Mouse (Mus musculus) thymus, postnatal 10 days (tissue): Measurements from ENCODE around the gene Papln.
A peak's percentile ranks its signal among the peaks of the same experiment; 100 is the strongest.

Experiments used
- DNase-seq, 2 experiments: peaks; one replicate each; pipeline ENCODE4 v3.0.0; 2021; ENCODE audit warnings: low spot score in 2 of 2

The Papln gene

GRCm38 (mm10) chr12:83767833-83768232 lies 4.4 kb downstream of the Papln start:
- DNase-seq, result no peak

DNA sequence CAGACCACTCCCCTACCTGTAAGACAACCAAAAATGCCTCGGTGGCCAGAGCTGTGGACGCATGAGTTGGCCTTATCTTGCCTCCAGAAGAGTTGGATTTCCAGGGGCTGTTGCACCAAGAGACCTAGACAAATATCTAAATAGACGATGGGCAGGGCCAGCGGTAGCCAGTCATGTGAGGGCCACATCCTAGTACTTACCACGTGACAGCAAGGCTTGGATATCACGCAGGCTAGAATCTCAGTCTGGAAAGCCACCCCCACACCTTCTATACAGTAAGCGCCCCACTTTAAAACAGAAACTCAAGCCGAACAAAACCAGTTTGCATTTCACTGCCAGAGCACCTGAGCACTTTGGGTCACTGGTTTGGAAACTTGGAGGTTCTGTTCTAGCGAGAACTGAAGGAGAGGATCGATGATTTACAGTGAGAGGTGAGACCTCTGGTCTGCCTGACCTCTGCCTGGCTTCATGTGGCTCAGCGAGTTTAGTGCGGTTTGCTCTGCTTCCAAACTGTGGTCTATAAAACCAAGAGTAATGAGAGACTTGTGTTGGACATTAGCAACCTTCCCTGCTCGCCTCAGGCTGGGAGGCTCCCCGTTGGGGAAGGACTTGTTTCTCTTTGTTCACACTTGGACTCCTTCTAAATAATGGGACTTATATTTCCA lies 4.9 kb downstream of the Papln start:
- no peak for DNase-seq

GRCm38 (mm10) chr12:83770418-83771256 lies 7.2 kb downstream of the Papln start:
- DNase-seq, result peak; percentile 24 to 50

DNA sequence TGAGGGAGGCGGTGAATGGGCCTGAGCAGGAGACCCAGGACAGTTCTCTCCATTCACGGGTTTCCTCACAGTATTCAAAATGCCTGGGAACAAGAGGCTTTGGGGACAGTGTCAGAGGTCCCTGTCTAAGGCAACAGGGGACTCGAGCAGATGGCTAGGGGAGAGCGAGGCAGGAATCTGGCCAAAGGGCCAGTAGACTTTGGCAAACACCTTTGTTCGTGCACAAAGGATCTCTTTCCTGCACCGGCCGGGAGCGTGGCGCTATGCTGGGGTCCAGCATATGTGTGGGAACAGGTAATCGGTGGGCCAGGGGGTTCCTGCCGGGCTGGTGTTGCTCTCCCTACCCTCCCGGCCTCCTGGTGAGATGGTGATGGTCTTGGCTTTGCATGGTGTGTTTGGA lies 12.2 kb downstream of the Papln start:
- DNase-seq, result no peak

DNA sequence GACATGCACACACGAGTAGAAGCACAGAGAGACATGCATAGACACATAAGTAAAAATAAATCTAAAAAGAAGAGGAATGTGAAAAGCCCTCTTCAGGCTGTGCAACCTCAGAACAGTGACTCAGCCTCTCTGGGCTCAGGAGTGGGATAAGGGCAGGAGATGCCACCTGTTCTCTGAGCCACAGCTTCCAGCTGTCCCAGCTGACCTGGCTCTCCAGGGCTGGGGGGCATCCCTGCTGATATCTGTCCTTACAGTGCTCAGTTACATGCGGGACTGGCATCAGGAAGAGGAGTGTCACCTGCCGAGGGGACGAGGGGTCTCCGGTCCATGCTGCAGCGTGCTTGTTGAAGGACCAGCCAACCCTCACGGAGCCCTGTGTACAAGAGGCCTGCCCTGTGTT lies 13.3 kb downstream of the Papln start:
- no peak for DNase-seq

- no peak for DNase-seq
Observed at GRCm38 (mm10) chr12:83780181-83780580, 16.7 kb downstream of the Papln start.

- DNase-seq, result no peak
Observed at GRCm38 (mm10) chr12:83781204-83781603, 17.8 kb downstream of the Papln start.

- DNase-seq, result no peak
Observed at GRCm38 (mm10) chr12:83781640-83782278, 18.3 kb downstream of the Papln start.

DNA sequence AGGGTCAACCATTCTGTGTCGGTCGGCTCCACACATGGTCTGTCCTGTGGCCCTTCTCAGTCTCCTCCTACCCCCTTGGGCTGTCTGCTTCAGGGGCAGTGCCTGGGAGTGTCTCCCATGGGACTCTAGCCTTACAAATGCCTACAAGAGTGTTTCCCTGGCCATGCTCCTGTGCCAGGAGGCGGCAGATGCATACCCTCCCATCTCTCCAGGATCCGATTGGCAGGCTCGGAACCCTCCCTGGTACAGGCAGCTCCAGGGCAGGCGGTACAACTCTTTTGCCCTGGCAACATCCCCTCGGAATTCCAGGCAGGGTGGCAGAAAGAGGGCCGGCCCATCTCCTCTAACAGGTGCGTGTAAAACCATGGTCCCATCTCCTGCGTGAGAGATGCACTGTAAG lies 19.2 kb downstream of the Papln start:
- no peak for DNase-seq

GRCm38 (mm10) chr12:83785305-83785704 lies 21.9 kb downstream of the Papln start:
- DNase-seq, result no peak

- no peak for DNase-seq
Observed at GRCm38 (mm10) chr12:83789051-83789780, 25.8 kb downstream of the Papln start.

DNA sequence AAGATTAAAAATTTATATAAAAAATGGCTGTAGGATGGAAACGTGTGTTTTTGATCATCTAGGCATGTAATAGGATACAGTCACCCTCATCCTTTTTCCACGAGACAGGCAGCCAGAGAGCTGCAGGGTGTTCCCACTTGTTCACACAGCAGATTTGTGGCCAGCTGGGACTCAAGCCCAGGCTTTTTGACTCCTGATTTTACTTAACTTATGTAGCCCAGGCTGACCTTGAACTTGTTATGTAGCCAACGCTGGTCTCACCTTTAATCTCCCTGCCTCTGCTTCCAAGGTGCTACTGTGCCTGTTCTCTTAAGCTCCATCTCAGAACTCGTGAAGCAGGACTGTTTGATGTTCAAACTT lies 26.3 kb downstream of the Papln start:
- DNase-seq, result no peak

GRCm38 (mm10) chr12:83790749-83791148 lies 27.3 kb downstream of the Papln start:
- DNase-seq, result no peak

- DNase-seq, result no peak
Observed at GRCm38 (mm10) chr12:83791737-83792136, 28.3 kb downstream of the Papln start.

DNA sequence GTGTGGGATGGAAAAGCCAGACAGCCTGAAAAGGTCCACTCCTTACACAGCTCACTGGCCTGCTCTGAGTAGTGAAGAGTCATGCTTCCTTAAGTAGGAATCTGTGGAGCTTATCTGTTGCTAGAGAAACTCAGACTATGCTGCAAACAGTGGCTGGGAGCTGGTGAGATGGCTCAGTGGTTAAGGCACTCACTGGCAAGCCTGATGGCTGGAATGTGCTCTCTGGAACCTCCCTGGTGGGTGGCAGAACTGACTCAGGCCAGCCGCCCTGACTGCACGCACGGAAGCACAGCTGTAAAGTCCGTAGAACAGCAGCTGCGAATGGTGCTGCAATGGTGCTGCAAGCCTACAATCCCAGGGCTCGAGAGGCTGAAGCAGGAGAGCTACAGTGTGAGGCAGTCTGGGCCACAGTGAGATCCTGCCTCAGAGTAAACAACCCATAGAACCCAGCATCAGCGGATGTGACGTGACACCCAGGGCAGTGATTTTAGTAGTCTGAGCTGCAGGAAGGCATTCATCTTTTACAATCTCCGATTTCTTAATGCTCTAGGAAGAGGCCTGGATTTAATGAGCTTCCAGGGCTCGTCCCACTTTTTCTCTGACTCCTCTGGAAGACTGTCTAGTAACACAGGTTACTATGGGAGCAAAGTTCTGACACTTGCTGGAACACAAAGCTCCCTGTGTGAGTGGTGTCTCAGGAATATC lies 29.4 kb downstream of the Papln start:
- DNase-seq, result no peak

DNA sequence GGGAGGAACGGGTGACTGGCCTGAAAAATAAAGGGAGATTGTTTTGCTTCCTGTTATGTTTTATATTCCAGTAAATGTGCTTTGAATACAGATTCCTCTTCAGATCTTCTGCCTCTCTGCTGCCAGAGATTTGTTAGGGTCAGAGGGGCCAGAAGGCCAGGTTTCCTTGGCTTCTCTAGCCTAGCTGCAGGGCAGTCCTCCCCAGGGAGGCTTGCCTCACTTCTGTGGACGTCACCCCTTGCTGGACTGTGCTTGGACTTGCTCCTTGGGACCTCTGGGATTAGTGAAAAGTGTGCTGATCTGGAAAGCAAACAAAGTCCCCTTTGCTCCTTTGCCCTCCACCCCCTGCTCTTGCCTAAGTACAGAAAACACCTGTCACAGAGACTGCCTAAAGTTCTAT lies 31.6 kb downstream of the Papln start:
- no peak for DNase-seq

- DNase-seq, result no peak
Observed at GRCm38 (mm10) chr12:83795586-83795985, 32.2 kb downstream of the Papln start.

GRCm38 (mm10) chr12:83798313-83798712 lies 34.9 kb downstream of the Papln start:
- no peak for DNase-seq

DNA sequence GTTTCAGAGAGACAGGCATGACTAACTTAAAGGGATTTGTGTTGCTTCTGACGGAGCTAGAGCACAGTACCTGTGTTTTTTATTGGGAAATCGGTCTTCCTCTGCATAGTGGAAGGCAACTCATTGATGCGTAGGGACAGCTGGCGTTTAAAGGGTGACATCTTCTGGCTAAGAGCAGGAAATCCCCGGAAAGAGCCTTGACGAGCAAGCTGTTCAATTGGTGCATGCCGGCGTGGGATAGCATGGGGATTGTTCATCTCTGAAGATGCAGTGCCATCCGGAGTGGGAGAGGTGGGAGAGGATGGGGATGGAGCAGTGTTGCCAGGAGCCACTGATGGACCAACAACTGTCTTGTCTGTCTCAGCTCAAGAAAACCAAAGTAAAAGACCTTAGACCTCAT lies 37.5 kb downstream of the Papln start:
- no peak for DNase-seq

GRCm38 (mm10) chr12:83803641-83804040 lies 40.2 kb downstream of the Papln start:
- no peak for DNase-seq

- no peak for DNase-seq
Observed at GRCm38 (mm10) chr12:83811901-83812300, 48.5 kb downstream of the Papln start.

DNA sequence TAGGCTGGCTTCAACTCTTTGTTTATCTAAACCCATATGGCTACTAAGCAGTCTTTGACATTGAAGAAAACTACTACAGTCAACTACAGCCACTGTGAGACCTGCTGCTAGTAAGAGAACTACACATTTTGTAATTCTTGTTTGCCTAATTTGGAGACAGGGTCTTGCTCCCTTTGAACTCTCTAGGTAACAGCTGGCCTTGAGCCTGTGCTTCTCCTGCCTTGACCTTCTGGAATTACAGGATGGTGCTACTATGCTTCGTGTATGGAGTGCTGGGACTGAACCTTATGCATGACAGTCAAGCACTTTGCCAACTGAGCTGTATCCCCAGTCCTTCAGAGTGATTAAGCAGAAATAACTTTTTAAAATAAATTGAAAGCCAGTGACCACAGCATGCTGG lies 53.2 kb downstream of the Papln start:
- DNase-seq, result no peak
